Mouse (Mus musculus) B cell, adult 2 months (primary cell): ENCODE results near the gene Olfr155.

Experiments used
- DNase-seq, 2 experiments: peaks; one replicate each; pipeline ENCODE4 v3.0.0; 2022

The Olfr155 gene

DNA sequence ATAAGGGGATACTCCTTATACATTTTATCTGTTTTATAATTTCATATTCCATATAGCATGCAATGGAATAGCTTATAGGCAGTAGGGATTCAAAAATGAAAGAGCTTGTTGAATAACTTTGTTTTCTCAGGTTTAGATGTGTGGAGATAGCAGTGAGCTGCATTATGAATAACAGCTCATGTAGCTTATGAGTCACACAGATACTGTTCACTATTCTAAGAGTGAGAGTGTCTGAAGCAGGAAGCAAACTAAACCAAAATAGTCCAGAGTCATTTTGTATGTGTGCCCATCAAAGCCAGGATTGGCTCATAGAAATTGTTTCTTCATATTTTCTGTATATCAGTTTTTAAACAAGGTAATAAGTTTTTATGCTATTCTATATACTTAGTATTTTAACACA lies 45.8 kb downstream of the Olfr155 start:
- no peak for DNase-seq

DNA sequence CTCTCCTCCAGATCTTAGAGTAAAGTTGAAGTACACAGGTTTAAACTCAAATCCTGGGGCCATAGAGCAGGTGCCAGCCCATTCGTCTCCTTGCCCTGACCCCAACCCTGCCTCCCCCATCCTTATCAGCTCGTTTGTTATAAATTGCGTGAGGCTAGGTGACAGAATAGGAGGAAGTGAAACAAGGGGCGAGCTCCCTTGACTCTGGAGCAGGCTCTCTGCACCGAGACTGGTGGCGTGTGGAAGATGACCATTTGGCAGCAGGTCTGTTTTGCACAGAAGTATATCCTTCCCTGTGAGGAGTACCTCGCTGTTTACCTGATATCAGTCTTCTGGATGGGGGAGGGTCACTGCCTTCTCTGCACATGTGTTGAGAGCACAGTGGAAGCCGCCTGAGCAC lies 47.8 kb downstream of the Olfr155 start:
- peak; percentile 39 to 44 for DNase-seq

DNA sequence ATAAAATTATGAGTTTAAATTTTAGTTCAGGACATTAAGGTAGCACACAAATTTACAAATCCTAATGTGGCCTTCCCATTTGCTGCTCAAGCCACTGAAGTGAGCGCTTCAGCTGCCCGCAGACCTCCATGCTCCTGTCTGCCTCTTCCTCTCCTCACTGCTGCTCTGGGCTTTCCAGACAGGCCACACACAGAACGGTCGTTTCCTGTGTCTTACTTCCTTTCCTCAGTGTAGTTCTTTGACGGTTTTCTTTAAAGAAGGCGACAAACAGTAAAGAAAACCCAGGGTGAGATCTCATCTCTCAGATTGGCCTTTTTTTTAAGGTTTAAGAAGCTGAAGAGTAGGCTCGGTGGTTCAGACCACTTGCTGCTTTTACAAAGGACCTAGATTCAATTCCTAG lies 52.3 kb downstream of the Olfr155 start:
- DNase-seq: no peak

DNA sequence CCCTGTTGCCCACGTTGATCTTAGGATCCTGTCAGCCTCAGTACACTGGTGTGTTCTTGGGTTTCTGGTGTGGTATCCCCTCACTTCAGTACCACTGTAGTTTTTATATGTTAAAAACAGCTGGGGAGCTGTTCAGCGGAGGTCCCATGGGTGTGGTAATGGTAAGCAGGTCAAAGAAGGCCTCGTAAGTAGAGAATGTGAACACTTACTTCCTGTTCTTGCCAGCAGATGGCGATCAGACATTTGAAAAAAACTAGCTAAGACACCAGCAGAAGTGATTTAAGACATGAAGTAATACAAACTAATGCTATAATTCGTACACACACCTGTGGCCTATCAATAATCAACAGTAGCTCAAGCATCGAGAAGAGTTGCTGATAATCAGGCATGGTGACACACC lies 55.1 kb downstream of the Olfr155 start:
- peak; percentile 65 to 66 for DNase-seq
